Comparison of ENCODE assay signal across 11 mouse cellular contexts in the genomic region with DNA sequence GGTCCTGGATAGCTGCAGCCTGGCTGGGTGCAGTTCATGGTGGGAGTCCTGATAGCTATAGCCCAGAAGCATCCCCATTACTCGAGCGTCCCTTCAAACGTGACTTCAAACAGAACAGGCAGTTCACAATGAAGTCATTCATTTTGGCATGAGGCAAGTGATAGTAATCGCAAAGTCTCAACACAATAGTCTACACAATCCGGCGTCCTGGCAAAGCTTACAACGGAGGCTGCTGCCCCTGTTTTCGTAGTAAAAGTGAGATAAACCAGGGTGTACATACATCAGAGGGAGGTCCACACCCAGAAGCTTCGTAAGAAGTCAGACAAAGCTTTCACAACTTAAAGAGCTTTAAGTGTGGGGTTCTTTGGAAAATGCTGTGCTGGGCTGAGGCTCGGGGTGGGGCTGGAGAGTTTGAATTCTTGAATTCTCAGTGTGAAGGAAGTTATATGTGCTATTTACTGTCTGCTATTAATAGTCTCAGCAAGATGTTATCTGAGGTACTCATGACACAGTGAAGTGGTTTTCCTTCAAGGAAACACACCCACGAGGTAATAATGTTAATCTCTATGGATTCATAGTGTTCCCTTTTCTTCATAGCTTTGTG.
DNase-seq lines count a peak whose midpoint lies in the region; ATAC-seq and TF ChIP-seq lines count a peak whose summit lies in the region.
"Had no signal": no experiment of that assay in that cellular context is flagged by ENCODE, and none has a peak within 500 bp of the region (broad histone marks: within the 10 kb centered on the region; RNA-seq: fewer than 3 reads in every experiment).

No protein-coding gene starts in this region.

- no peak for DNase-seq in forebrain, embryonic 10.5 days (ENCODE audit: extremely low spot score, low spot score)
- peak; percentile 10 to 28 for DNase-seq in lung, adult 18-20 months
- DNase-seq in lung, adult 2 months, result no peak
- no peak for DNase-seq in right cerebral cortex, adult 2 months (ENCODE audit: low spot score in 2 of 2)
- no peak for DNase-seq in embryonic facial prominence, embryonic 10.5 days (ENCODE audit: low spot score)
- DNase-seq: adrenal gland, postnatal 25 days had no signal

- no peaks in the 10 kb centered on the region for H3K9me3 ChIP-seq in forebrain, embryonic 16.5 days (ENCODE audit: control insufficient read depth, low read length)
- H3K9me3 ChIP-seq in forebrain, embryonic 10.5 days, result no peaks in the 10 kb centered on the region
- no peaks in the 10 kb centered on the region for H3K9me3 ChIP-seq in intestine, postnatal 0 days (ENCODE audit: control insufficient read depth)
- H3K9me3 ChIP-seq in stomach, embryonic 14.5 days (ENCODE audit: control insufficient read depth, low read depth, low read length), result no peaks in the 10 kb centered on the region
- no peaks in the 10 kb centered on the region for H3K9me3 ChIP-seq in embryonic facial prominence, embryonic 10.5 days
- H3K9me3 ChIP-seq: liver, embryonic 12.5 days had no signal

- H3K36me3 ChIP-seq in forebrain, embryonic 16.5 days (ENCODE audit: control insufficient read depth, insufficient read depth), result no peaks in the 10 kb centered on the region
- H3K36me3 ChIP-seq in forebrain, embryonic 10.5 days (replicated peaks), result peaks cover 4% of the 10 kb centered on the region; the same call in 1 of the 2 replicates
- H3K36me3 ChIP-seq in intestine, postnatal 0 days (ENCODE audit: control insufficient read depth, insufficient read depth), result no peaks in the 10 kb centered on the region
- no peaks in the 10 kb centered on the region for H3K36me3 ChIP-seq in stomach, embryonic 14.5 days (ENCODE audit: control insufficient read depth, insufficient read depth, low read length)
- peaks cover 14% of the 10 kb centered on the region; the same call in 1 of the 2 replicates for H3K36me3 ChIP-seq in embryonic facial prominence, embryonic 10.5 days (replicated peaks)
- H3K36me3 ChIP-seq: liver, embryonic 12.5 days had no signal

- peak; percentile 18; the same call in 1 of the 2 replicates for ATAC-seq in forebrain, embryonic 16.5 days
- peak; percentile 60; the same call in 1 of the 2 replicates for ATAC-seq in intestine, postnatal 0 days
- ATAC-seq in stomach, embryonic 14.5 days (ENCODE audit: insufficient number of reproducible peaks, insufficient read depth, low FRiP score, low read depth), result peak; percentile 47; the same call in 1 of the 2 replicates
- ATAC-seq: inflammation-experienced regulatory T-cells, adult 6 months; liver, embryonic 12.5 days had no signal

- WGBS in forebrain, embryonic 16.5 days, result 46% methylated on average over 11 of the region's 11 CpGs
- WGBS in forebrain, embryonic 10.5 days, result 70% methylated on average over 11 of the region's 11 CpGs
- WGBS in lung, adult 2 months, result 17% methylated on average over 11 of the region's 11 CpGs
- WGBS in intestine, postnatal 0 days, result 16% methylated on average over 11 of the region's 11 CpGs
- WGBS in stomach, embryonic 14.5 days, result 43% methylated on average over 11 of the region's 11 CpGs
- 54% methylated on average over 11 of the region's 11 CpGs for WGBS in embryonic facial prominence, embryonic 10.5 days

- H3K4me3 ChIP-seq in forebrain, embryonic 16.5 days (replicated peaks; ENCODE audit: low read length), result no peak overlapping the region
- H3K4me3 ChIP-seq in forebrain, embryonic 10.5 days, result no peak overlapping the region
- no peak overlapping the region for H3K4me3 ChIP-seq in lung, adult 2 months (replicated peaks; ENCODE audit: extremely low read depth, low read depth, low read length)
- H3K4me3 ChIP-seq in intestine, postnatal 0 days (ENCODE audit: low read depth, low read length), result no peak overlapping the region
- no peak overlapping the region for H3K4me3 ChIP-seq in stomach, embryonic 14.5 days (ENCODE audit: low read depth, low read length)
- no peak overlapping the region for H3K4me3 ChIP-seq in embryonic facial prominence, embryonic 10.5 days
- H3K4me3 ChIP-seq: liver, embryonic 12.5 days had no signal

- no peak for TF ChIP-seq POLR2A in lung, adult 2 months (IDR thresholded peaks at IDR 0.05; ENCODE audit: borderline replicate concordance, extremely low read depth, low read depth, low read length)

- H3K27ac ChIP-seq in forebrain, embryonic 16.5 days (ENCODE audit: low read length), result no peak overlapping the region
- no peak overlapping the region for H3K27ac ChIP-seq in forebrain, embryonic 10.5 days
- no peak overlapping the region for H3K27ac ChIP-seq in intestine, postnatal 0 days (ENCODE audit: low read depth, low read length)
- H3K27ac ChIP-seq in stomach, embryonic 14.5 days (ENCODE audit: low read length), result no peak overlapping the region
- no peak overlapping the region for H3K27ac ChIP-seq in embryonic facial prominence, embryonic 10.5 days (replicated peaks)
- H3K27ac ChIP-seq: liver, embryonic 12.5 days had no signal

- H3K4me1 ChIP-seq in forebrain, embryonic 16.5 days (replicated peaks; ENCODE audit: control insufficient read depth, insufficient read depth, low read length), result peaks cover 16% of the 10 kb centered on the region
- H3K4me1 ChIP-seq in forebrain, embryonic 10.5 days, result peaks cover 50% of the 10 kb centered on the region
- H3K4me1 ChIP-seq in lung, adult 2 months (ENCODE audit: control insufficient read depth, insufficient read depth, low read length), result no peaks in the 10 kb centered on the region
- 0 out of 2 replicates have a peak, but pooled peaks cover 11% of the 10 kb centered on the region for H3K4me1 ChIP-seq in intestine, postnatal 0 days (replicated peaks; ENCODE audit: control insufficient read depth, insufficient read depth, low read length)
- H3K4me1 ChIP-seq in stomach, embryonic 14.5 days (ENCODE audit: control insufficient read depth, insufficient read depth, low read length), result peaks cover 10% of the 10 kb centered on the region; the same call in 1 of the 2 replicates
- H3K4me1 ChIP-seq in embryonic facial prominence, embryonic 10.5 days, result peaks cover 56% of the 10 kb centered on the region
- H3K4me1 ChIP-seq: liver, embryonic 12.5 days had no signal

- no peak overlapping the region for H3K9ac ChIP-seq in forebrain, embryonic 16.5 days (replicated peaks; ENCODE audit: low read depth, low read length)
- H3K9ac ChIP-seq in intestine, postnatal 0 days (ENCODE audit: low read depth, low read length), result no peak overlapping the region
- no peak overlapping the region for H3K9ac ChIP-seq in stomach, embryonic 14.5 days (replicated peaks; ENCODE audit: low read depth, low read length)
- H3K9ac ChIP-seq: liver, embryonic 12.5 days had no signal

- no peak for TF ChIP-seq CTCF in lung, adult 2 months (IDR thresholded peaks at IDR 0.05; ENCODE audit: insufficient read depth, low read length)
- TF ChIP-seq CTCF in intestine, postnatal 0 days (IDR thresholded peaks at IDR 0.05; ENCODE audit: low read depth), result no peak

- H3K4me2 ChIP-seq in forebrain, embryonic 16.5 days (ENCODE audit: low read length), result no peak overlapping the region
- H3K4me2 ChIP-seq in intestine, postnatal 0 days (replicated peaks; ENCODE audit: low read depth), result peak overlapping the region; percentile 49; the same call in 1 of the 2 replicates
- H3K4me2 ChIP-seq in stomach, embryonic 14.5 days (replicated peaks; ENCODE audit: low read depth, low read length), result no peak overlapping the region
- H3K4me2 ChIP-seq: liver, embryonic 12.5 days had no signal

- no peaks in the 10 kb centered on the region for H3K27me3 ChIP-seq in forebrain, embryonic 16.5 days (replicated peaks; ENCODE audit: control insufficient read depth, insufficient read depth, low read length)
- no peaks in the 10 kb centered on the region for H3K27me3 ChIP-seq in forebrain, embryonic 10.5 days (ENCODE audit: poor library complexity, severe bottlenecking)
- H3K27me3 ChIP-seq in intestine, postnatal 0 days (replicated peaks; ENCODE audit: control insufficient read depth, insufficient read depth, low read length), result no peaks in the 10 kb centered on the region
- H3K27me3 ChIP-seq in stomach, embryonic 14.5 days (ENCODE audit: control insufficient read depth, insufficient read depth, low read length), result no peaks in the 10 kb centered on the region
- H3K27me3 ChIP-seq in embryonic facial prominence, embryonic 10.5 days (replicated peaks; ENCODE audit: low read depth, poor library complexity, severe bottlenecking), result 0 out of 2 replicates have a peak, but pooled peaks cover 4% of the 10 kb centered on the region
- H3K27me3 ChIP-seq: liver, embryonic 12.5 days had no signal

Comparison
In these comparisons a context has a peak if more than half of its experiments do, and no peak if none do; other contexts are left out.
1. DNase-seq: peak in lung, adult 18-20 months (2 of 2); none in forebrain, embryonic 10.5 days (single experiment), lung, adult 2 months (single experiment), right cerebral cortex, adult 2 months (0 of 2) and embryonic facial prominence, embryonic 10.5 days (single experiment).
2. Peak in every context shown above with its lines, with median percentiles within 50 percentile points of each other: ATAC-seq.